17 mouse cellular contexts compared by ENCODE assay signal in the genomic region with DNA sequence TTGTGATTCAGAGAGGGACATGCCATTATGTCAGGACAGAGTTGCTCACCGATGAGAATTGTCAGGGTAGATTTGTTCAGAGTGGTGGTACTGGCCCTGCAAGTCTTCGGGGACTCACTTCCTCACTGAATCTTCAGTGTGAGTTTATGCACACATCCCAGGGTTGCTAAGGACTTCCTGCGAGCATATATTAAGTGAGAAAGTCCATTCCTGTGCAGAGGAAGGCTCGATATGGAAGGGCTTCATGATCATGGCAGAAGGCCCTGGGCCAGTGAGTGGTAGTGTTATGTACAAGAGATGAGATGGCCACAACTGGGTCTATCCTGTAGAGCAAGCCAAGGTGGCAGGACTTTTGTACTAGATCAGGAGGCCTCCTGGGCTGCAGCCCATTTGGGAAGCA. TPM values are rescaled to one million over a fixed set of nuclear protein-coding genes. Genes with fewer than 3 reads are reported as not detected.
DNase-seq lines count a peak whose midpoint lies in the region; ATAC-seq and TF ChIP-seq lines count a peak whose summit lies in the region.
"Had no signal": no experiment of that assay in that cellular context is flagged by ENCODE, and none has a peak within 500 bp of the region (broad histone marks: within the 10 kb centered on the region; RNA-seq: fewer than 3 reads in every experiment).

No protein-coding gene starts in this region.

- no peak for TF ChIP-seq EP300 in stomach, postnatal 0 days (optimal IDR thresholded peaks at IDR 0.05)

- H3K36me3 ChIP-seq in embryonic facial prominence, embryonic 13.5 days = no peaks in the 10 kb centered on the region
- H3K36me3 ChIP-seq in embryonic facial prominence, embryonic 10.5 days (replicated peaks) = no peaks in the 10 kb centered on the region
- H3K36me3 ChIP-seq in hindbrain, embryonic 16.5 days (ENCODE audit: control insufficient read depth, insufficient read depth, low read length) = no peaks in the 10 kb centered on the region
- no peaks in the 10 kb centered on the region for H3K36me3 ChIP-seq in hindbrain, embryonic 10.5 days
- no peaks in the 10 kb centered on the region for H3K36me3 ChIP-seq in stomach, embryonic 15.5 days
- no peaks in the 10 kb centered on the region for H3K36me3 ChIP-seq in stomach, postnatal 0 days (ENCODE audit: control insufficient read depth, insufficient read depth, low read length)
- H3K36me3 ChIP-seq: hindbrain, embryonic 15.5 days; limb, embryonic 12.5 days had no signal

- no peak for TF ChIP-seq CTCF in stomach, postnatal 0 days (IDR thresholded peaks at IDR 0.05; ENCODE audit: low read depth)

- peaks cover 40% of the 10 kb centered on the region for H3K4me1 ChIP-seq in embryonic facial prominence, embryonic 13.5 days
- peaks cover 35% of the 10 kb centered on the region for H3K4me1 ChIP-seq in embryonic facial prominence, embryonic 10.5 days
- H3K4me1 ChIP-seq in hindbrain, embryonic 16.5 days (ENCODE audit: control insufficient read depth, insufficient read depth, low read depth, low read length) = peaks cover 13% of the 10 kb centered on the region
- H3K4me1 ChIP-seq in hindbrain, embryonic 10.5 days (replicated peaks) = peaks cover 31% of the 10 kb centered on the region
- H3K4me1 ChIP-seq in stomach, embryonic 15.5 days = peaks cover 34% of the 10 kb centered on the region
- H3K4me1 ChIP-seq in stomach, postnatal 0 days (replicated peaks; ENCODE audit: control insufficient read depth, insufficient read depth) = peaks cover 8% of the 10 kb centered on the region; the same call in 1 of the 2 replicates

- 80% methylated on average over 4 of the region's 4 CpGs for WGBS in embryonic facial prominence, embryonic 13.5 days
- WGBS in embryonic facial prominence, embryonic 10.5 days = 85% methylated on average over 4 of the region's 4 CpGs
- 82% methylated on average over 4 of the region's 4 CpGs for WGBS in hindbrain, embryonic 16.5 days
- WGBS in hindbrain, embryonic 10.5 days = 88% methylated on average over 4 of the region's 4 CpGs
- WGBS in stomach, embryonic 15.5 days = 71% methylated on average over 4 of the region's 4 CpGs
- WGBS in stomach, postnatal 0 days = 50% methylated on average over 4 of the region's 4 CpGs

- no peaks in the 10 kb centered on the region for H3K27me3 ChIP-seq in embryonic facial prominence, embryonic 13.5 days
- H3K27me3 ChIP-seq in embryonic facial prominence, embryonic 10.5 days (replicated peaks; ENCODE audit: low read depth, poor library complexity, severe bottlenecking) = no peaks in the 10 kb centered on the region
- H3K27me3 ChIP-seq in hindbrain, embryonic 16.5 days (replicated peaks; ENCODE audit: control insufficient read depth, insufficient read depth, low read length) = no peaks in the 10 kb centered on the region
- no peaks in the 10 kb centered on the region for H3K27me3 ChIP-seq in hindbrain, embryonic 10.5 days (ENCODE audit: insufficient read depth, poor library complexity, severe bottlenecking)
- no peaks in the 10 kb centered on the region for H3K27me3 ChIP-seq in stomach, embryonic 15.5 days (replicated peaks)
- H3K27me3 ChIP-seq in stomach, postnatal 0 days (ENCODE audit: control insufficient read depth, insufficient read depth, low read length) = no peaks in the 10 kb centered on the region
- H3K27me3 ChIP-seq: forebrain, embryonic 13.5 days; hindbrain, embryonic 15.5 days; limb, embryonic 12.5 days had no signal

- no peak overlapping the region for H3K27ac ChIP-seq in embryonic facial prominence, embryonic 13.5 days
- no peak overlapping the region for H3K27ac ChIP-seq in embryonic facial prominence, embryonic 10.5 days (replicated peaks)
- no peak overlapping the region for H3K27ac ChIP-seq in hindbrain, embryonic 16.5 days (ENCODE audit: low read depth, low read length)
- H3K27ac ChIP-seq in hindbrain, embryonic 10.5 days = no peak overlapping the region
- H3K27ac ChIP-seq in stomach, embryonic 15.5 days = no peak overlapping the region
- H3K27ac ChIP-seq in stomach, postnatal 0 days (replicated peaks) = no peak overlapping the region
- H3K27ac ChIP-seq: forebrain, embryonic 13.5 days; hindbrain, embryonic 15.5 days; limb, embryonic 12.5 days had no signal

- H3K4me2 ChIP-seq in embryonic facial prominence, embryonic 13.5 days = peak overlapping the region; percentile 85; the same call in 1 of the 2 replicates
- peak overlapping the region; percentile 84; the same call in 1 of the 2 replicates for H3K4me2 ChIP-seq in hindbrain, embryonic 16.5 days (ENCODE audit: low read length)
- peak overlapping the region; percentile 68; the same call in 1 of the 2 replicates for H3K4me2 ChIP-seq in stomach, embryonic 15.5 days
- H3K4me2 ChIP-seq in stomach, postnatal 0 days (replicated peaks; ENCODE audit: low read depth) = no peak overlapping the region

- no peak for DNase-seq in embryonic facial prominence, embryonic 10.5 days (ENCODE audit: low spot score)
- DNase-seq in hindbrain, embryonic 10.5 days (ENCODE audit: low spot score) = no peak
- DNase-seq in stomach, postnatal 0 days (ENCODE audit: low spot score) = no peak
- DNase-seq in ovary, adult 18-20 months (ENCODE audit: low spot score) = no peak
- DNase-seq: adrenal gland, adult 2 months; cerebellum, postnatal 14 days; kidney, adult 9 months; layer of hippocampus, postnatal 36 days; thymus, postnatal 25 days had no signal

- no peak for ATAC-seq in embryonic facial prominence, embryonic 13.5 days (ENCODE audit: insufficient number of reproducible peaks, insufficient read depth, low FRiP score, low TSS enrichment, low read depth)
- ATAC-seq in hindbrain, embryonic 16.5 days = no peak
- no peak for ATAC-seq in stomach, embryonic 15.5 days (ENCODE audit: insufficient read depth, low FRiP score, low read depth)
- ATAC-seq in stomach, postnatal 0 days (ENCODE audit: low FRiP score, low TSS enrichment) = no peak
- no peak for ATAC-seq in activated CD4-positive, CD25-positive, alpha-beta regulatory T cell, adult 4 months
- ATAC-seq: forebrain, embryonic 13.5 days had no signal

- no peak overlapping the region; the same call in 1 of the 2 replicates for H3K4me3 ChIP-seq in embryonic facial prominence, embryonic 13.5 days
- H3K4me3 ChIP-seq in embryonic facial prominence, embryonic 10.5 days = no peak overlapping the region
- no peak overlapping the region for H3K4me3 ChIP-seq in hindbrain, embryonic 16.5 days (ENCODE audit: low read length)
- H3K4me3 ChIP-seq in hindbrain, embryonic 10.5 days = no peak overlapping the region
- H3K4me3 ChIP-seq in stomach, embryonic 15.5 days (replicated peaks) = no peak overlapping the region
- H3K4me3 ChIP-seq in stomach, postnatal 0 days (ENCODE audit: low read depth, low read length) = no peak overlapping the region

- H3K9me3 ChIP-seq in embryonic facial prominence, embryonic 13.5 days = no peaks in the 10 kb centered on the region
- no peaks in the 10 kb centered on the region for H3K9me3 ChIP-seq in embryonic facial prominence, embryonic 10.5 days
- H3K9me3 ChIP-seq in hindbrain, embryonic 16.5 days (ENCODE audit: control insufficient read depth, low read length) = no peaks in the 10 kb centered on the region
- H3K9me3 ChIP-seq in hindbrain, embryonic 10.5 days = no peaks in the 10 kb centered on the region
- H3K9me3 ChIP-seq in stomach, embryonic 15.5 days = no peaks in the 10 kb centered on the region
- H3K9me3 ChIP-seq in stomach, postnatal 0 days (ENCODE audit: control insufficient read depth, low read length) = no peaks in the 10 kb centered on the region
- H3K9me3 ChIP-seq: forebrain, embryonic 13.5 days; hindbrain, embryonic 15.5 days; limb, embryonic 12.5 days had no signal

- no peak overlapping the region for H3K9ac ChIP-seq in embryonic facial prominence, embryonic 13.5 days
- H3K9ac ChIP-seq in hindbrain, embryonic 16.5 days (ENCODE audit: low read depth, low read length) = no peak overlapping the region
- no peak overlapping the region for H3K9ac ChIP-seq in stomach, embryonic 15.5 days
- H3K9ac ChIP-seq in stomach, postnatal 0 days (ENCODE audit: low read length) = no peak overlapping the region
- H3K9ac ChIP-seq: limb, embryonic 12.5 days had no signal

RNA-seq across cellular contexts. Expression of gene Tmem110, which starts 2.1 kb away (rescaled TPM):
- polyA plus RNA-seq in embryonic facial prominence, embryonic 13.5 days (2015; fragmentation: Nextera tagmentation; extraction: Ambion mirVana) = 28.9 and 30.7 TPM in 2 replicates
- polyA plus RNA-seq in embryonic facial prominence, embryonic 10.5 days (2016; fragmentation: Nextera tagmentation; extraction: Ambion mirVana) = 29.5 and 30.2 TPM in 2 replicates
- 19.6 and 21.9 TPM in 2 replicates for polyA plus RNA-seq in hindbrain, embryonic 16.5 days (2015; fragmentation: Nextera tagmentation; extraction: Ambion mirVana)
- 22.4 and 26.3 TPM in 2 replicates for polyA plus RNA-seq in hindbrain, embryonic 10.5 days (2016; fragmentation: Nextera tagmentation; extraction: Ambion mirVana)
- 24.3 and 26.3 TPM in 2 replicates for polyA plus RNA-seq in stomach, embryonic 15.5 days (2015; fragmentation: Nextera tagmentation; extraction: Ambion mirVana)
- 22.2 and 24.0 TPM in 2 replicates for polyA plus RNA-seq in stomach, postnatal 0 days (2015; fragmentation: Nextera tagmentation; extraction: Ambion mirVana)
- polyA plus RNA-seq in activated CD4-positive, CD25-positive, alpha-beta regulatory T cell, adult 4 months (2017; shearing (Covaris generic)) = 1 to 10 TPM; 4.9 to 5.7 TPM

RNA-seq across cellular contexts. Expression of gene Mustn1, which starts 51.5 kb away (rescaled TPM):
- 2.3 and 2.4 TPM in 2 replicates for polyA plus RNA-seq in embryonic facial prominence, embryonic 13.5 days (2015; fragmentation: Nextera tagmentation; extraction: Ambion mirVana)
- 0.52 and 0.67 TPM in 2 replicates for polyA plus RNA-seq in embryonic facial prominence, embryonic 10.5 days (2016; fragmentation: Nextera tagmentation; extraction: Ambion mirVana)
- polyA plus RNA-seq in hindbrain, embryonic 16.5 days (2015; fragmentation: Nextera tagmentation; extraction: Ambion mirVana) = 1.3 and 2.6 TPM in 2 replicates
- 0.29 and 0.39 TPM in 2 replicates for polyA plus RNA-seq in hindbrain, embryonic 10.5 days (2016; fragmentation: Nextera tagmentation; extraction: Ambion mirVana)
- 6.0 and 6.6 TPM in 2 replicates for polyA plus RNA-seq in stomach, embryonic 15.5 days (2015; fragmentation: Nextera tagmentation; extraction: Ambion mirVana)
- 29.2 and 32.3 TPM in 2 replicates for polyA plus RNA-seq in stomach, postnatal 0 days (2015; fragmentation: Nextera tagmentation; extraction: Ambion mirVana)
- 1 to 10 TPM in 1 of 2 experiments, under 1 TPM in 1; 0.68 to 1.8 TPM for polyA plus RNA-seq in activated CD4-positive, CD25-positive, alpha-beta regulatory T cell, adult 4 months (2017; shearing (Covaris generic))

RNA-seq across cellular contexts. Expression of gene Itih4, which starts 58.8 kb away (rescaled TPM):
- 2.2 TPM in 1 of 2 replicates, not detected in the other for polyA plus RNA-seq in embryonic facial prominence, embryonic 13.5 days (2015; fragmentation: Nextera tagmentation; extraction: Ambion mirVana)
- polyA plus RNA-seq in embryonic facial prominence, embryonic 10.5 days (2016; fragmentation: Nextera tagmentation; extraction: Ambion mirVana) = not detected in 2 replicates
- not detected in 2 replicates for polyA plus RNA-seq in hindbrain, embryonic 16.5 days (2015; fragmentation: Nextera tagmentation; extraction: Ambion mirVana)
- not detected in 2 replicates for polyA plus RNA-seq in hindbrain, embryonic 10.5 days (2016; fragmentation: Nextera tagmentation; extraction: Ambion mirVana)
- 3.2 and 7.8 TPM in 2 replicates for polyA plus RNA-seq in stomach, embryonic 15.5 days (2015; fragmentation: Nextera tagmentation; extraction: Ambion mirVana)
- polyA plus RNA-seq in stomach, postnatal 0 days (2015; fragmentation: Nextera tagmentation; extraction: Ambion mirVana) = 1.2 and 2.4 TPM in 2 replicates
- polyA plus RNA-seq in activated CD4-positive, CD25-positive, alpha-beta regulatory T cell, adult 4 months (2017; shearing (Covaris generic)) = not detected
- polyA plus RNA-seq: embryonic facial prominence, embryonic 11.5 days; forebrain, embryonic 13.5 days; hindbrain, embryonic 15.5 days had no signal
